ENCODE assay signal across 17 mouse cellular contexts in genomic region chr14:25361129-25361528, GRCm38 (mm10).
"Had no signal": no experiment of that assay in that cellular context is flagged by ENCODE, and none has a peak within 500 bp of the region (broad histone marks: within the 10 kb centered on the region; RNA-seq: fewer than 3 reads in every experiment).

No protein-coding gene starts in this region.

- H3K9ac ChIP-seq: limb, embryonic 13.5 days; liver, embryonic 14.5 days; liver, postnatal 0 days; lung, embryonic 14.5 days had no signal

- H3K27ac ChIP-seq: limb, embryonic 13.5 days; liver, embryonic 14.5 days; midbrain, embryonic 10.5 days had no signal

- H3K36me3 ChIP-seq: limb, embryonic 13.5 days; midbrain, embryonic 10.5 days had no signal

- H3K4me3 ChIP-seq: limb, embryonic 13.5 days; megakaryocyte, embryonic 14.5 days; midbrain, embryonic 10.5 days had no signal

- H3K27me3 ChIP-seq: limb, embryonic 13.5 days had no signal

- DNase-seq: kidney, adult 18-20 months; kidney, adult 9 months; kidney, postnatal 14 days; kidney, postnatal 4 days; left cerebral cortex, postnatal 4 days; liver, postnatal 0 days; lung, embryonic 14.5 days; lung, postnatal 36 days; thymus, adult 18-20 months; thymus, postnatal 36 days had no signal

- H3K4me2 ChIP-seq: limb, embryonic 13.5 days; liver, embryonic 11.5 days; lung, embryonic 14.5 days had no signal

- ATAC-seq: liver, postnatal 0 days; lung, postnatal 0 days; midbrain, embryonic 16.5 days had no signal

- H3K9me3 ChIP-seq: limb, embryonic 13.5 days; megakaryocyte, embryonic 14.5 days; midbrain, embryonic 10.5 days had no signal
